Mouse (Mus musculus): Measurements from ENCODE around the gene Pdss2. TPM values are rescaled to one million over a fixed set of nuclear protein-coding genes. Genes with fewer than 3 reads are reported as not detected.

Gene Pdss2
- total RNA-seq, 1 experiment from 2014 or later = 18.2 TPM

Other genes starting within 250 kb of the Pdss2 start
- gene Sobp, start 47.0 kb upstream of the Pdss2 start, total RNA-seq (2017) = not detected in 2 replicates
- not detected in 2 replicates for gene 9030612E09Rik, start 46.8 kb upstream of the Pdss2 start, total RNA-seq (2017)